Mouse (Mus musculus) right cerebral cortex, adult 18-20 months (tissue): ENCODE data around the gene Prlh.

Source experiments
- DNase-seq: peaks from one replicate; pipeline ENCODE4 v3.0.0; 2022; ENCODE audit warnings: mixed read lengths

Gene Prlh

GRCm38 (mm10) chr1:91001871-91002539 lies 49.1 kb downstream of the Prlh start:
- DNase-seq = no peak

DNA sequence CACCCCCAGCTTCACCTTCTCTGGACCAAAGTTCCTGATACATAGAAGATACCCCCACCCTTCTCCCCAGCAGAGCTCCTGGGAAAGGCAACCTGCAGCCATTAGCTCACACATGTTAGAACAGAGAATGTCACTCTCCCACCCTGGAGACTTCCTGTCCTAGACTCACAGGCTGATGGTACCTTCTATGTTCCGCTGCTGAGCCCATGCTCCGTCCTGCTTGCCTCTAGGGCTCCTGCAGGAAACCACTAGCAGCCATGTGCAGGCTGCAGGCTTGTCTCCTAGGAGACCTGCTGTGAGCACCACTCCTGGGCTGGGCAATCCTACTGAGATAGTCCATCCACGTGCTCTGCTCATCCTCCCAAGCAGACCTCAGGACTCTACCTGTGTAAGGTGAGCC lies 49.7 kb downstream of the Prlh start:
- no peak for DNase-seq
